Mouse (Mus musculus) ES-Bruce4 (cell line): Measurements from ENCODE around the gene Bak1. TPM values are rescaled to one million over a fixed set of nuclear protein-coding genes. Genes with fewer than 3 reads are reported as not detected.

Source experiments
- H3K27ac ChIP-seq: 2 replicates; pipeline ENCODE4 v1.5.1; 2012; ENCODE audit warnings: low read length, inconsistent platforms; ENCODE audit not compliant: insufficient read depth
- H3K27me3 ChIP-seq: 2 replicates; pipeline ENCODE4 v1.6.1; 2012; ENCODE audit warnings: mild to moderate bottlenecking, low read length, inconsistent platforms; ENCODE audit not compliant: control insufficient read depth, poor library complexity, insufficient read depth, severe bottlenecking
- H3K36me3 ChIP-seq: 2 replicates; pipeline ENCODE4 v1.6.1; 2012; ENCODE audit warnings: inconsistent platforms, mild to moderate bottlenecking, low read length, moderate library complexity; ENCODE audit not compliant: control insufficient read depth, poor library complexity, insufficient read depth, severe bottlenecking
- H3K4me1 ChIP-seq: one replicate; pipeline ENCODE4 v1.8.1; 2011; ENCODE audit warnings: low read length; ENCODE audit not compliant: control insufficient read depth, insufficient read depth
- H3K4me3 ChIP-seq: 2 replicates; pipeline ENCODE4 v1.5.1; 2011; ENCODE audit warnings: low read depth, mild to moderate bottlenecking, low read length
- H3K9ac ChIP-seq: 2 replicates; pipeline ENCODE4 v1.6.1; 2012; ENCODE audit warnings: low read depth, mild to moderate bottlenecking, inconsistent platforms; ENCODE audit not compliant: poor library complexity, severe bottlenecking
- H3K9me3 ChIP-seq: replicated peaks from 2 replicates; pipeline ENCODE4 v1.6.1; 2012; ENCODE audit warnings: mild to moderate bottlenecking, low read length, inconsistent platforms; ENCODE audit not compliant: control insufficient read depth, poor library complexity, insufficient read depth, severe bottlenecking
- CTCF ChIP-seq: IDR thresholded peaks from one replicate; pipeline ENCODE4 v1.8.1; 2011; ENCODE audit warnings: low read depth, low read length
- EP300 ChIP-seq: IDR thresholded peaks from 2 replicates; pipeline ENCODE4 v1.6.1; 2011; ENCODE audit warnings: low read depth, low read length; ENCODE audit not compliant: insufficient read depth
- POLR2A ChIP-seq: IDR thresholded peaks from one replicate; pipeline ENCODE4 v1.8.1; 2011; ENCODE audit warnings: low read length; ENCODE audit not compliant: insufficient read depth
- polyA plus RNA-seq: library from polyadenylated mRNA; stranded (reverse); fragments of >200 nt; gene quantifications from 2 replicates; pipeline ENCODE4 v1.2.4, GENCODE M21; 2011; ENCODE audit warnings: low read depth; ENCODE audit not compliant: missing spikeins, insufficient read depth, insufficient read length

The Bak1 gene
- polyA plus RNA-seq, 1 experiment: 66.6 TPM

DNA sequence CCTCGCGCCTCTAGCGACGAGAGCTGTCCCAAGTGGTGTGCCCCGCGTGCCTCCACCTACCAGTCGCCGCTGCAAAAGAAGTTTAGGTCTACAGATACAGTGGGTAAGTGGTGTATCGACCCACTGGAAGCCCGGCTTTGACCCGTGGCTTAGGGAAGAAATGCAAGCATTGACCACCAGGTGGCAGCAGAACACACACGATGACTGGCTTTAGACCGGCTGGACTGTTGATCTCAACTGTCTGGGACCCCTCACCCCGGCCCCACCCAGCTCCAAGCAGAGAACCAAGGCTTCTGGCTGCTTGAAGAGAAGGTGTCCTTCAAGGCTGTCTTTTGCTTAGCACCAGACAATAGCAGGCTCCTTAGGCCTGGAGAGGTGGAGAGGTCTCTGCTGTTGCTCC, 4.1 kb upstream of the Bak1 start:
- H3K4me1 ChIP-seq: peaks cover 9% of the 10 kb centered on the region
- no peaks in the 10 kb centered on the region for H3K27me3 ChIP-seq
- H3K36me3 ChIP-seq: no peaks in the 10 kb centered on the region
- peak; percentile 38; the same call in 1 of the 2 replicates for TF ChIP-seq EP300
- TF ChIP-seq POLR2A: no peak
- peak; percentile 95 for TF ChIP-seq CTCF
- no peak overlapping the region for H3K27ac ChIP-seq
- H3K9me3 ChIP-seq: no peaks in the 10 kb centered on the region
- H3K4me3 ChIP-seq: peak overlapping the region; percentile 3; the same call in 1 of the 2 replicates
- 0 out of 2 replicates have a peak overlapping the region, but pooled peaks have one; percentile 2 for H3K9ac ChIP-seq

DNA sequence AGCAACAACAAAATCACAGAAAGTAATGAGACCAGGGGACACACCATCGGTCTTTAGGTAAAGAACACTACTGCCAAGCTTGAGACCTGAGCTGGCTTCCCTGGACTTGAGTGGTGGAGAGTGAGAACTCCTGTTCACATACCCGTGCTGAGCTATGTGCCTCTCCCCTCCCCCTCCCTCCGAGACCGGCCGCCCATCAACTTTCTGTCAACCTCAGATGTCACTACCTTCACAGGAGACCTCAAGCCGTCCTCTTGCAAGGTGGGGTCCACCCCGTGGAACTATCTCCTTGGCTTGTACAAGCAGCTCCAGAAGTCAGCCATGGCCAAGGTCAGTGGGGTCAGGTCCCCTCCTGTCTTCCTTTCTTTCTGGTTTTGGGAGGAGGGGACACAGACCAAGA, 3.5 kb upstream of the Bak1 start:
- Histone ChIP-seq H3K9me3 (no peaks in the 10 kb centered on the region), H3K4me3 (no peak overlapping the region), H3K36me3 (no peaks in the 10 kb centered on the region), H3K9ac (0 out of 2 replicates have a peak overlapping the region, but pooled peaks have one; percentile 2), H3K27me3 (no peaks in the 10 kb centered on the region), H3K27ac (no peak overlapping the region), H3K4me1 (peaks cover 9% of the 10 kb centered on the region)
- TF ChIP-seq POLR2A: no peak
- TF ChIP-seq EP300: no peak
- TF ChIP-seq CTCF: no peak

DNA sequence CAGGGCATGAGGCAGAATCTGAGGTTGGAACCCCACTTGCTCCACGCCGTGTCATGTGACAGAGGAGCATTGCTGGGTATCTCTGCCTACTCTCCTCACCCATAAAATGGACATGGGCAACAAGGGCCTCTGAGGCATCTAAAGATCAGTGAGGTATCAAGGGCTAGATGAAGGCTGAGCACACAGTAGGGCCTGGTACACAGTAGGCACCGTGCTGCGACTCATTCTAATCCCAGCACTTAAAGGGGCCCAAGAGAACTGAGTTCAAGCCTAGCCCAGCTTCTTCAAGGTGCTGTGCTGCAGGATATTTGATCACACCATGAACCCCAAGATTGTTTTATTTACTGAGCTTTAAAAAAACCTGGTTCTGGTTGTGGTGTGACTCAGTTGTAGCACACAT, 2.1 kb upstream of the Bak1 start:
- Histone ChIP-seq H3K4me3 (no peak overlapping the region), H3K27me3 (no peaks in the 10 kb centered on the region), H3K9ac (no peak overlapping the region), H3K4me1 (peaks cover 9% of the 10 kb centered on the region), H3K36me3 (no peaks in the 10 kb centered on the region), H3K9me3 (no peaks in the 10 kb centered on the region), H3K27ac (no peak overlapping the region)
- TF ChIP-seq EP300: no peak
- TF ChIP-seq POLR2A: no peak
- no peak for TF ChIP-seq CTCF

DNA sequence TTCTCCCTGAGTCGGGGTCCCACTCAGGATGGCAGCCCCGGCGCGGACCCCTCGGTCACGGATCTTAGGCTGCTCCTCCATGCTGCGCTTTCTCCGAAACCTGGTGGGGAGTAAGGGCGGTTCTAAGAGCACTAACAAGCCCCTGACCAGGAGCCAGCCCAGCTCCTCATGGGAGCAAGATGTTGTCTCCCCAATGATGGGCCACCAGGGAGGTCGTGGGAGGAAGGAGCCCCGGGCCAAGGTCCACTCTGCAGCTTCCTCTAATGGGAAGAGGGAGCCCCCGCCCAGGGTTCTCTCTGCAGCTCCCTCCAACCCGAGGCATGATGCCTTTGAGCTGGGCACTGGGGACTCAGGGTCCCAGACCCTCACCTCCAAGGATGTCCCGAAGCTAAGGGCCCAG, 622 bp upstream of the Bak1 start:
- H3K27ac ChIP-seq: no peak overlapping the region
- TF ChIP-seq EP300: no peak
- TF ChIP-seq CTCF: no peak
- no peaks in the 10 kb centered on the region for H3K9me3 ChIP-seq
- peaks cover 3% of the 10 kb centered on the region for H3K4me1 ChIP-seq
- peak overlapping the region; percentile 76; the same call in 1 of the 2 replicates for H3K9ac ChIP-seq
- no peaks in the 10 kb centered on the region for H3K36me3 ChIP-seq
- no peak overlapping the region for H3K4me3 ChIP-seq
- H3K27me3 ChIP-seq: no peaks in the 10 kb centered on the region

DNA sequence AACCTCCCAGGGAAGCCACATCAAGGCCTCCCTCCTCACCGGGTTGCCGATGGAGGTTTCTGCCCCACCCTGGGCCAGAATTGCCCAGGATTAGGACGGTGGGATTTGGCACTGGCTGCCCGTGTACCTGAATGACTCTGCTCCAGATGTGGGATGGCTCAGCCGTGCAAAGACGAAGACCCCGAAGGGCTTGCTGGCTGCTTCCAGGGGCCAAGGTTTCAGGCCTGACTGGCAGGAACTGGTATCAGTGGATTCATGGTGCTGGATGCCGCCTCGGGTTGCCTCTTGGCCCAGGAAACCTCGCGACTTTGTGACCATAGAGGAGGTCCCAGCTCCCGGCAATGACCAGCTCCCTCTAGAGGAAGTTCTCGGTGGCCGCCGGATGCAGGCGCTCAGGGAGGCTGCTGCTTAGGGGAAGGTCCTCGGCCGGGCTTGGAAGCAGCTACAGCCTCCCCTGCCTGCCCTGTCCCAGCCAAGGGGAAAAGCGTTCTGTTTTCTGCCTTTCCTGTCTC, 469 bp downstream of the Bak1 start:
- Histone ChIP-seq H3K27ac (peak overlapping the region; percentile 46), H3K27me3 (no peaks in the 10 kb centered on the region), H3K9ac (peak overlapping the region; percentile 76), H3K4me1 (peaks cover 3% of the 10 kb centered on the region), H3K4me3 (peak overlapping the region; percentile 81), H3K36me3 (0 out of 2 replicates have a peak, but pooled peaks cover 3% of the 10 kb centered on the region), H3K9me3 (no peaks in the 10 kb centered on the region)
- TF ChIP-seq EP300: no peak
- TF ChIP-seq CTCF: peak; percentile 67
- TF ChIP-seq POLR2A: no peak

DNA sequence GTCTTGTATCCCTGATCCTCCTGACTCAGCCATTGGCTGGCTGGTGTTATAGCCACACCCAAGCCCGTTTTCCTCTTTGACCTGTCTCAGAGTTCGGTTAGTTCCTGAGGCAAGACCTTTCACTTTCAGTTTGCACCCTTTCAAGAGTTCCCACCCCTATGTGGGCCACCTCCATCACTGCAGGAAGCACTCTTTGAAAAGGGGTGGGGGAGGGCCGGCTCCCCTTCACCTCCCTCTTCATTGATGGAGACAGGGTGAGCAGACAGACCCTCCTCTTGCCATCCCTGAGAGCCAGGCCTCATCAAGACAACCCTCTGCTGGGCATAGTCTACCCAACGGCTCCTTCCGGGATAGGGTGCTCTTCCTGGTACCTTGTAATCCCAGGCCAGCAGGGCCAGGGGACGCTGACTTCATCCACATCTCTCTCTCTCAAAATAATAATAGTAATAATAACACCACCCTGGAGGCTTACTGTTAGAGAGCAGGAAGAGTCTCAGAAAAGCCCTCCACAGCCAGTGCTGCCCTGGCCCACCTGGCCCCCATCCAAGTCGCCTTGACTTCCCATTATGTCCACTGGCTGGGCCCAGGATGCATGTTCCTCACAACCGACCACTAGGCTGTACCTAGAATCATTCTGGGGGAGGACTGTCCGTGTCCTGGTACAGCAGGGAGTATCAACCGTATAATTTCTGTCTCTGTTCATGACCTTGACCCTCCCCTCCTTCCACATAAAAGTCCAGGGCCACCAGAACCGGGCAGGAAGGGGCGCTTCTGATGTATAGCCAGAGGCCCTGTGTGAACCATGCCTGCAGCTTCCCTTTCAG, 1.1 kb downstream of the Bak1 start:
- H3K9me3 ChIP-seq: no peaks in the 10 kb centered on the region
- H3K36me3 ChIP-seq: 0 out of 2 replicates have a peak, but pooled peaks cover 3% of the 10 kb centered on the region
- H3K9ac ChIP-seq: peak overlapping the region; percentile 76
- H3K4me3 ChIP-seq: peak overlapping the region; percentile 81
- TF ChIP-seq CTCF: no peak
- no peak for TF ChIP-seq EP300
- TF ChIP-seq POLR2A: no peak
- peak overlapping the region; percentile 46; the same call in 1 of the 2 replicates for H3K27ac ChIP-seq
- peaks cover 3% of the 10 kb centered on the region for H3K4me1 ChIP-seq
- no peaks in the 10 kb centered on the region for H3K27me3 ChIP-seq
